Mouse (Mus musculus) liver, postnatal 0 days (tissue): ENCODE measurements around the gene Gns. TPM values are rescaled to one million over a fixed set of nuclear protein-coding genes. Genes with fewer than 3 reads are reported as not detected.
A peak's percentile ranks its signal among the peaks of the same experiment; 100 is the strongest.

ENCODE experiments used
- ATAC-seq: fragments of 200-750 bp; cut with Nextera tagmentation; 2 replicates; pipeline ENCODE4 v1.8.0; 2017; ENCODE audit warnings: mild to moderate bottlenecking, moderate library complexity
- DNase-seq: peaks from one replicate; pipeline ENCODE4 v3.0.0-alpha.2; 2016
- H3K27ac ChIP-seq: fragments of 300-500 bp; sonication (generic); 2 replicates; pipeline ENCODE4 v1.5.1; 2014; ENCODE audit warnings: antibody characterized with exemption, moderate library complexity, mild to moderate bottlenecking, low read depth
- H3K27me3 ChIP-seq: fragments of 300-500 bp; sonication (generic); 2 replicates; pipeline ENCODE4 v1.6.1; 2014; ENCODE audit warnings: low read length, control low read depth, mixed read lengths; ENCODE audit not compliant: insufficient read depth
- H3K36me3 ChIP-seq: fragments of 300-500 bp; sonication (generic); replicated peaks from 2 replicates; pipeline ENCODE4 v1.6.1; 2014; ENCODE audit warnings: mild to moderate bottlenecking, control low read depth, low read length, moderate library complexity, mixed read lengths; ENCODE audit not compliant: insufficient read depth
- H3K4me1 ChIP-seq: fragments of 300-500 bp; sonication (generic); 2 replicates; pipeline ENCODE4 v1.6.1; 2014; ENCODE audit warnings: antibody characterized with exemption, mild to moderate bottlenecking, control low read depth; ENCODE audit not compliant: insufficient read depth
- H3K4me2 ChIP-seq: fragments of 300-500 bp; sonication (generic); 2 replicates; pipeline ENCODE4 v1.6.1; 2014; ENCODE audit warnings: low read depth, mild to moderate bottlenecking, low read length, moderate library complexity, mixed read lengths
- H3K4me3 ChIP-seq: fragments of 300-500 bp; sonication (generic); 2 replicates; pipeline ENCODE4 v1.5.1; 2014; ENCODE audit warnings: low read depth, low read length
- H3K9ac ChIP-seq: fragments of 300-500 bp; sonication (generic); replicated peaks from 2 replicates; pipeline ENCODE4 v1.6.1; 2014; ENCODE audit warnings: mild to moderate bottlenecking, moderate library complexity
- H3K9me3 ChIP-seq: fragments of 300-500 bp; sonication (generic); 2 replicates; pipeline ENCODE4 v1.6.1; 2016; ENCODE audit warnings: mild to moderate bottlenecking, control low read depth, low read length, mixed read lengths
- CTCF ChIP-seq: sonication (generic); IDR thresholded peaks from 2 replicates; pipeline ENCODE4 v1.5.1; 2016; ENCODE audit warnings: antibody characterized with exemption, low read depth
- EP300 ChIP-seq: IDR thresholded peaks from 2 replicates; pipeline ENCODE4 v1.6.1; 2016; ENCODE audit warnings: antibody characterized with exemption, low read depth, mild to moderate bottlenecking
- WGBS: fragments of 180-500 bp; shearing (Covaris S2); extraction: QIAGEN DNeasy Blood & Tissue Kit; methylation state at CpG from one replicate; pipeline ENCODE4 v1.1.7; 2014; ENCODE audit not compliant: insufficient replicate concordance; 5-methylcytosine and 5-hydroxymethylcytosine counted together
- polyA plus RNA-seq: library from polyadenylated mRNA; unstranded; fragments of >200 nt; fragmentation: Nextera tagmentation; extraction: Ambion mirVana; gene quantifications from 2 replicates; pipeline ENCODE4 v1.2.1, GENCODE M21; 2015

Gns gene
- polyA plus RNA-seq, 1 experiment from 2014 or later = 27.7 TPM

DNA sequence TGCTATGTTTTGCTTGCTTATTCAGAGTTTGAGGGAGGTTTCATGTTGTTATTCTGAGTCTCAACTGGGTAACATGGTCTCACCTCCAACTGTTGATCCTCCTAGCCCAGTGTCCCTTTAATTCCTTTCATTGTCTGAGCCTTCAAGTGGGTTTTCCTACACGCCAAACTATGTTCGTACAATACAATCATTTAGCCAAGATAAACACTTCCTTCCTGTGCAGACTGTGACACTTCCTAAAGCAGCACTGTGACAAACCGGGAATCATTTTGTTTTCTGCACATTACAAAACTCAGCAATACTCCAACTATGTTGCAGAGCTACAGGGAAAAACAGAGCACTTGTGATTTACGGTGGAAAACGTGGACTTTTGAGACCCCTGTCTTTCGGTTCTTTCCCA is 21.0 kb upstream of the Gns start:
- WGBS = 33% methylated on average over 6 of the region's 6 CpGs
- H3K36me3 ChIP-seq = no peaks in the 10 kb centered on the region
- TF ChIP-seq EP300 (no peak), CTCF (no peak)
- no peak for ATAC-seq
- DNase-seq = no peak
- H3K4me1 ChIP-seq = no peaks in the 10 kb centered on the region
- no peaks in the 10 kb centered on the region for H3K9me3 ChIP-seq
- H3K4me2 ChIP-seq = no peak overlapping the region
- no peaks in the 10 kb centered on the region for H3K27me3 ChIP-seq
- no peak overlapping the region for H3K27ac ChIP-seq
- no peak overlapping the region for H3K4me3 ChIP-seq
- no peak overlapping the region for H3K9ac ChIP-seq

DNA sequence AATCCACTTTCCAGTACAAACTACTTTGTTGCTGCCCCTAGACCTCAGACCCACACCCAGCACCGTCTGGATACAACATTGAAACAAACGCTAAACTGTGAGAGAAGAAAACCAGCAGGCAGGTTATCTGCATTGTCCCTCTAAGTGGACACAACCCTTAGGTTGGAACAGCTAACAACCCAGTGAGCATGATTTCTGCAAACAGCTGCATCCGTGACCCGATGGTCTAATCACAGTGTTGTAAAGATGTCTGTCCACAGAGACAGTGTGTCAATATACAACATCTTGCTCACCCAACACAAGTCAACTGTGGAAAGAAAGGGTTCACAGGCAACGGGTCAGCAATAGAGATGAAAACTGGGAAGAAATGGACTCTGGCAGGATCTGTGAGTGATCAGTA is 15.6 kb upstream of the Gns start:
- DNase-seq (no peak), ATAC-seq (no peak)
- peak overlapping the region; percentile 30; the same call in 1 of the 2 replicates for H3K4me2 ChIP-seq
- no peak overlapping the region for H3K27ac ChIP-seq
- no peak overlapping the region for H3K4me3 ChIP-seq
- no peak for TF ChIP-seq CTCF
- TF ChIP-seq EP300 = no peak
- 41% methylated on average over 5 of the region's 5 CpGs for WGBS
- H3K36me3 ChIP-seq = no peaks in the 10 kb centered on the region
- peaks cover 9% of the 10 kb centered on the region for H3K4me1 ChIP-seq
- no peaks in the 10 kb centered on the region for H3K9me3 ChIP-seq
- H3K9ac ChIP-seq = no peak overlapping the region
- H3K27me3 ChIP-seq = peaks cover 24% of the 10 kb centered on the region

DNA sequence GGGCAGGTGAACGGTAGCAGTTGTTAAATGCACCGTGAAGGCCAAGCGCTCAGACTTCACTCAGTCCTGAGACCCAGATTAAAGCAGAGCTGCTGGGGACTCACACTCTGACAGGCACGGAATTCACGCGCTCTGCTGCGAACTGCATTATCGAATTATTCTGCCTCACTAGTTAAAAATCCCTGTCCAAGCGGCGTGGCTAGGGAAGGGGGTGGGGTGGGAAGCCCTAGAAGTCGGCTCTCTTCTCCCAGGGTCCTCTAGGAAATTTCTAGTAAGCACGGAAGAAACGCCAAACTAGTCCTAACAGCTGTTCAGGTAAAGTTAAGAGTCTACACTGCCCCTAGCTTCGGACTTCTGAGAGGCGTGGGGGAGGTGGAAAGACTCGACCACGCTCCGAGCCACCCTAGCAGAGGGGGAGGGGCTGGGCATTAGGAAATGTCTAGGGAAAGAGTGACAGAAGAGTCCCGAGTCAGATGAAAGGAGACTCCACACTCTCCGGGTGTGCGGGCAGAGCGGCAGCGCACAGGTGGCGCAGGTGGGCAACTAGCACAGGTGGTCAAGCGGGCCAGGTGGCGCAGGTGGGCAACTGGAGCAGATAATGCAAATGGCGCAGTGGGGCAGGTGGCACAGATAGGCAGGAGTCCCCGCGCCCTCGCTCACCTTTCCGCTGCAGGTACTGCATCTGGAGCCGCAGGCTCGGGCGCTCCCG is 14.4 kb upstream of the Gns start:
- Histone ChIP-seq H3K4me3 (peak overlapping the region; percentile 60), H3K27ac (no peak overlapping the region), H3K4me1 (peaks cover 9% of the 10 kb centered on the region), H3K9ac (peak overlapping the region; percentile 37), H3K27me3 (peaks cover 24% of the 10 kb centered on the region), H3K4me2 (peak overlapping the region; percentile 96), H3K9me3 (no peaks in the 10 kb centered on the region), H3K36me3 (no peaks in the 10 kb centered on the region)
- peak; percentile 44 for DNase-seq
- no peak for TF ChIP-seq EP300
- no peak for TF ChIP-seq CTCF
- ATAC-seq = peak; percentile 54; the same call in 1 of the 2 replicates
- WGBS = 4% methylated on average over 35 of the region's 35 CpGs

DNA sequence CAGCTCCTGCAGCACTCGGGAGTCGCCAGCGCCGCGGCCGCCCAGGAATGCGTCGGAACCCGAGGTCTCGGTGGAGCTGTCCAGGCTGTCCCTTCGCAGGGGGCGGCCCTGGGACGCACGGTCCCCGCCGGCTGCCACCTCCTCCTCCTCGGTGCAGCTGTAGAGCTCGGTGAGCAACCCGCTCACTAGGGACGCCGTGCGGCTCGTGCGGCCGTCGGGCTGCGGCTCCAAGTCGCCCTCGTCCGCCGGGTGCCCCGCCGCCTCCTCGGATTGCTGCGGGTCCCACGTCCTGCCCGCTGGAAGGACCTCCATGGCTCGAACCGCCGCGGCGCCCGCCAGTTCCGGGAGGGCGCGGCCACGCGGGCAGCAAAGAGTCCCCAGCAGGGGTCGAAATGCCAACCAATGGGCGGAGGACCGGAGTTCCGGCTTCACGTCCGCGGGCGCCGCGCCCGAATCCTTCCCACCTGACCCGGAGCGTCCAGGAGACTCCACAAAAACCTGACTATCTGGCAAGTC is 13.8 kb upstream of the Gns start, which contains the start of gene Tbc1d30:
TSS of gene Tbc1d30 (minus strand) at position 213 of the 516 bp plus-strand sequence.
- no peak; the same call in 1 of the 2 replicates for TF ChIP-seq CTCF
- TF ChIP-seq EP300 = no peak
- H3K27me3 ChIP-seq = peaks cover 24% of the 10 kb centered on the region
- H3K9ac ChIP-seq = peak within 1 kb of the TSS; percentile 37
- peak within 1 kb of the TSS; percentile 96 for H3K4me2 ChIP-seq
- WGBS = under 1% methylated on average over 56 of the region's 61 CpGs
- H3K4me3 ChIP-seq = peak within 1 kb of the TSS; percentile 60
- no peak within 1 kb of the TSS for H3K27ac ChIP-seq
- ATAC-seq = peak; percentile 72
- no peaks in the 10 kb centered on the region for H3K9me3 ChIP-seq
- DNase-seq = peak; percentile 61
- H3K36me3 ChIP-seq = no peaks in the 10 kb centered on the region
- peaks cover 9% of the 10 kb centered on the region for H3K4me1 ChIP-seq

DNA sequence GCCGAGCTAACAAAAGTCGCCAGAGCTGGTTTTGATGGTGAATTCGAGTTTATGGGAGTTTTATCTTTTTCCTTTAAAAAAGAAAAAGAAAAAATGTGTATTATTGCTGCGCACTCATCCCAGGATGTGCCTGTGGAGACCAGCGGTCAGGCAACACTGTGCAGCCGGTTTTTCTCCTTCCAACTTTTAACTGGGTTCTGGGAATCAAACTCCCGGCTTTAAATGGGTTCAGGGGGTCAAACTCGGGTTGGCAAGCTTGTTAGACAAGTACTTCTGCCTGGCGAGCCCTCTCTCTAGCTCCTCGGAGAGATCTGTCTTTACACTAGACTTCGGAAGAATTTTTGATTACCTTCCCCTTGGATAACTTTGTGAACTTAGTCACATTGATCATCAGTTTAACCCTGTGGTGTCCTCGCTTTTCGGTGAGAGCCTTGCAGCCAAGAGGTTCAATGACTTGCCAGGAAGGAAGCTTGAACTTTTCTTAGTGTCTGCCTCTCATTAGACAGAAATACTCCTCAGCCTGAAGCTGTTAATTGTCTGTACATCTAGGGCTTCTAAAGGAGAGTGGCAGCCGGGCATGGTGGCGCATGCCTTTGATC is 13.1 kb upstream of the Gns start:
- H3K27ac ChIP-seq = no peak overlapping the region
- ATAC-seq (no peak), DNase-seq (no peak)
- H3K9ac ChIP-seq = no peak overlapping the region
- TF ChIP-seq EP300 (no peak), CTCF (no peak)
- no peaks in the 10 kb centered on the region for H3K9me3 ChIP-seq
- peak overlapping the region; percentile 60 for H3K4me3 ChIP-seq
- no peaks in the 10 kb centered on the region for H3K36me3 ChIP-seq
- peaks cover 9% of the 10 kb centered on the region for H3K4me1 ChIP-seq
- 35% methylated on average over 15 of the region's 15 CpGs for WGBS
- peak overlapping the region; percentile 96 for H3K4me2 ChIP-seq
- H3K27me3 ChIP-seq = peaks cover 24% of the 10 kb centered on the region

DNA sequence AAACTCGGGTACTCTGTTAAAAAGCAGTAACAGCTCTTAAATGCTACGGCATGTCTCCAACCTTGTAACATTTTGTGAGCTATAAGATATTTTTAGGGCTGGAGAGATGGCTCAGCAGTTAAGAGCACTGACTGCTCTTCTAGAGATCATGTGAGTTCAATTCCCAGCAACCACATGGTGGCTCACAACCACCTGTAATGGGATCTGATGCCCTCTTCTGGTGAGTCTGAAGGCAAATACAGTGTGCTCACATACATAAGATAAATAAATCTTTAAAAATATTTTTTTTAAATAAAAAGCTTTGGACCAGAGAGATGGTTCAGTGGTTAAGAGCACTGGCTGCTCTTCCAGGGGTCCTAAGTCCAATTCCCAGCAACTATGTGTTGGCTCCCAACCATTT is 4.5 kb upstream of the Gns start:
- DNase-seq (peak; percentile 1), ATAC-seq (no peak)
- H3K27ac ChIP-seq = no peak overlapping the region
- no peak overlapping the region for H3K4me3 ChIP-seq
- H3K4me2 ChIP-seq = no peak overlapping the region
- H3K9ac ChIP-seq = no peak overlapping the region
- H3K27me3 ChIP-seq = no peaks in the 10 kb centered on the region
- no peaks in the 10 kb centered on the region for H3K36me3 ChIP-seq
- H3K9me3 ChIP-seq = no peaks in the 10 kb centered on the region
- peaks cover 9% of the 10 kb centered on the region for H3K4me1 ChIP-seq
- 80% methylated on average over 2 of the region's 2 CpGs for WGBS
- no peak for TF ChIP-seq EP300
- TF ChIP-seq CTCF = peak; percentile 29
